Mouse (Mus musculus): ENCODE data around the gene Esrrg.

GRCm38 (mm10) chr1:187645258-187645657, 36.7 kb downstream of the Esrrg start:
- TF ChIP-seq POLR2A (IDR thresholded peaks at IDR 0.05; ENCODE audit: low read depth, low read length): no peak
- no peak for TF ChIP-seq CTCF (IDR thresholded peaks at IDR 0.05; ENCODE audit: borderline replicate concordance, insufficient read depth, low read length)

All from embryonic fibroblast, embryonic 13.5 days (primary cell).